Mouse (Mus musculus) liver, adult 2 months (tissue): ENCODE results near the gene Rab11fip3.

Experiments
- CTCF ChIP-seq: fragments of 200-500 bp; IDR thresholded peaks from 2 replicates; pipeline ENCODE4 v1.5.1; 2011; ENCODE audit warnings: low read depth, low read length, control low read depth
- POLR2A ChIP-seq: fragments of 200-500 bp; IDR thresholded peaks from 2 replicates; pipeline ENCODE4 v1.6.1; 2011; ENCODE audit warnings: low read length, control low read depth; ENCODE audit not compliant: insufficient read depth; ENCODE audit errors: extremely low read depth

DNA sequence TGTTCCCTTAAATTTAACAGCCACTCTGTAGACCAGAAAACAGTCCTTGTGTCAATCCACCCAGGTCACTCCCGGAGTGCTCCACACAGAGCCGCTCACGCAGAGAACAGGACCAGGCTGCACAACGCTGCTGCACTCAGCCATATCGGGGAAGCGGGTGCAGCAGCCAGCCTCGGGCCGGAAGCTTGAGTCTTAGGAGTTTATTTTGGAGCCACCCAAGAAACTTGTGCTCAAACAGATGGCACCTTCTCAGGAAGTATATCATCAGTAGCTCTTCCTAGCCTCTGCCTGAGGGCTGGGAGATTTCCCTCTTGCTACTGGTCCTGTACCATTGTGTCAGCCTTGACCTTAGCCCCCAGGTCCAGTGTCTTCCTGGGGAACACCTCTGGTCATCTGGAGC lies 12.1 kb downstream of the Rab11fip3 start:
- TF ChIP-seq CTCF (no peak), POLR2A (no peak)
